Mouse (Mus musculus): ENCODE results near the gene Ccndbp1.

- TF ChIP-seq CTCF (conservative IDR thresholded peaks at IDR 0.05; ENCODE audit: low read length) (no peak), NANOG (IDR thresholded peaks at IDR 0.05; ENCODE audit: borderline replicate concordance, low read length) (no peak)
Measured at GRCm38 (mm10) chr2:121012676-121013075, 4.5 kb downstream of the Ccndbp1 start.
